31 mouse cellular contexts compared by ENCODE assay signal in the genomic region with DNA sequence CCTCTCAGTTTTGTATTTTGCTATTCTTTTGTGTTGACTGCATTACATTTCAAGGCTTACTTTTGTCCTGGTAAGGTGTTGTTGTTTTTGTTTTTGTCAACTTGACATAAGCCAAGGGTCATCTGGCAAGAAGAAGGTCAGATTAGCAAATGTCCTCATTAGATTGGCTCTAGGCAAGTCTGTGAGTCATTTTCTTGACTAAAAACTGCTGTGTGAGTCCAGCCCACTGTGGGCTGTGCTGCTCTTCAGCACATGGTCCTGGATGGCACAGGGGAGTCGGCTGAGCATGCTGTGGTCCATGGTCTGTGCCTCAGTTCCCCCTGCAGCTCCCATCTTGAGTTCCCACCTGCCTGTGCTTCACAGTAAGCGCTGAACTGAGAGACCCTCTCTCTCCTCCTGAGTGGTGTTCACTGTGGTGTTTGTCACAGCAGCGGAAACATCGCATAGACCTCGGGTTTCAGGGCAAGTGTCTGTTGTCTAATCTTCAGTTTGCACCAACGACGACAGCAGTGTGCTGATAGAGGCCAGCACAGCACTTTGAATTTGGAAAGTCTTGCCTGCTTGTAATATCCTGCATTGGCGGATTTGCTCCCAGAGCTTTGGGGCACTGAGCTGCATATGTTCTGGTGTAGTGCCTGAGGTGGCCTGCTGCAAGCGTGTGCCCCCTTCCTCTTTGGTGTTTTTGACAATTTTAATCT. TPM values are rescaled to one million over a fixed set of nuclear protein-coding genes. Genes with fewer than 3 reads are reported as not detected.
DNase-seq lines count a peak whose midpoint lies in the region; ATAC-seq and TF ChIP-seq lines count a peak whose summit lies in the region.
"Had no signal": no experiment of that assay in that cellular context is flagged by ENCODE, and none has a peak within 500 bp of the region (broad histone marks: within the 10 kb centered on the region; RNA-seq: fewer than 3 reads in every experiment).

No protein-coding gene starts in this region.

- H3K9me3 ChIP-seq in heart, embryonic 13.5 days = no peaks in the 10 kb centered on the region
- H3K9me3 ChIP-seq in liver, embryonic 14.5 days (ENCODE audit: control insufficient read depth, low read length) = no peaks in the 10 kb centered on the region
- no peaks in the 10 kb centered on the region for H3K9me3 ChIP-seq in limb, embryonic 10.5 days (replicated peaks)
- H3K9me3 ChIP-seq: embryonic facial prominence, embryonic 12.5 days; limb, embryonic 12.5 days; neural tube, embryonic 13.5 days had no signal

- 46% methylated on average over 9 of the region's 9 CpGs for WGBS in heart, embryonic 13.5 days
- whole genome bisulfite sequencing in liver, embryonic 14.5 days (ENCODE audit: insufficient replicate concordance) = 31% methylated on average over 9 of the region's 9 CpGs
- 90% methylated on average over 9 of the region's 9 CpGs for WGBS in limb, embryonic 10.5 days

- H3K27ac ChIP-seq in heart, embryonic 13.5 days (replicated peaks) = peak overlapping the region; percentile 37; the same call in 1 of the 2 replicates
- no peak overlapping the region for H3K27ac ChIP-seq in liver, embryonic 14.5 days
- H3K27ac ChIP-seq in limb, embryonic 10.5 days = no peak overlapping the region
- H3K27ac ChIP-seq: embryonic facial prominence, embryonic 12.5 days; hindbrain, embryonic 14.5 days; limb, embryonic 12.5 days; neural tube, embryonic 13.5 days; stomach, postnatal 0 days had no signal

- ATAC-seq in heart, embryonic 13.5 days (ENCODE audit: extremely low read depth, insufficient number of reproducible peaks, low FRiP score, low TSS enrichment) = no peak
- ATAC-seq in liver, embryonic 14.5 days (ENCODE audit: insufficient read depth) = peak; percentile 55; the same call in 1 of the 2 replicates
- ATAC-seq: forebrain, postnatal 0 days; intestine, postnatal 0 days; Patski had no signal

- H3K4me2 ChIP-seq in heart, embryonic 13.5 days = no peak overlapping the region
- H3K4me2 ChIP-seq in liver, embryonic 14.5 days (ENCODE audit: low read depth) = no peak overlapping the region
- H3K4me2 ChIP-seq: embryonic facial prominence, embryonic 12.5 days; hindbrain, embryonic 14.5 days; limb, embryonic 12.5 days; midbrain, embryonic 11.5 days; neural tube, embryonic 13.5 days had no signal

- intact Hi-C loops in heart, postnatal 14 days (cut with DNase I) = no loop called here
- intact Hi-C loops in left cerebral cortex, postnatal 36 days (cut with DNase I) = no loop called here

- H3K36me3 ChIP-seq in heart, embryonic 13.5 days = peaks cover 40% of the 10 kb centered on the region
- H3K36me3 ChIP-seq in liver, embryonic 14.5 days (replicated peaks; ENCODE audit: control insufficient read depth, insufficient read depth, low read depth) = no peaks in the 10 kb centered on the region; the same call in 1 of the 2 replicates
- peaks cover 77% of the 10 kb centered on the region for H3K36me3 ChIP-seq in limb, embryonic 10.5 days

- TF ChIP-seq EP300 in liver, embryonic 14.5 days (IDR thresholded peaks at IDR 0.05; ENCODE audit: low read depth) = 0 out of 2 replicates have a peak, but pooled peaks have one; percentile 37

- no peaks in the 10 kb centered on the region for H3K27me3 ChIP-seq in heart, embryonic 13.5 days (replicated peaks)
- no peaks in the 10 kb centered on the region for H3K27me3 ChIP-seq in liver, embryonic 14.5 days (ENCODE audit: control insufficient read depth, insufficient read depth, low read length)
- no peaks in the 10 kb centered on the region for H3K27me3 ChIP-seq in limb, embryonic 10.5 days (ENCODE audit: low read depth, poor library complexity, severe bottlenecking)
- H3K27me3 ChIP-seq: CH12.LX; embryonic facial prominence, embryonic 12.5 days; limb, embryonic 12.5 days; neural tube, embryonic 13.5 days; Patski had no signal

- peak overlapping the region; percentile 26; the same call in 1 of the 2 replicates for H3K9ac ChIP-seq in heart, embryonic 13.5 days
- no peak overlapping the region for H3K9ac ChIP-seq in liver, embryonic 14.5 days (replicated peaks)
- H3K9ac ChIP-seq: embryonic facial prominence, embryonic 12.5 days; forebrain, postnatal 0 days; hindbrain, embryonic 14.5 days; limb, embryonic 12.5 days; neural tube, embryonic 13.5 days had no signal

- peak; percentile 52 for DNase-seq in adrenal gland, adult 2 months
- no peak for DNase-seq in adrenal gland, postnatal 25 days
- DNase-seq in heart, postnatal 14 days = no peak
- DNase-seq in adipocyte (ENCODE audit: low spot score) = peak; percentile 45
- peak in 1 of 3 experiments; percentile 23 for DNase-seq in liver, embryonic 14.5 days (ENCODE audit: low read depth in 3 of 3, low spot score in 3 of 3)
- DNase-seq in limb, embryonic 10.5 days (ENCODE audit: low spot score) = no peak
- no peak for DNase-seq in left cerebral cortex, postnatal 36 days (ENCODE audit: low spot score in 2 of 2)
- DNase-seq: cerebellum, adult 2 months; cerebellum, postnatal 25 days; forebrain, postnatal 0 days; gastrocnemius, postnatal 14 days; heart, adult 18-20 months; heart, postnatal 36 days; kidney, adult 9 months; kidney, postnatal 10 days; layer of hippocampus, postnatal 36 days; lung, adult 18-20 months; lung, postnatal 10 days; right cerebral cortex, postnatal 4 days; thymus, adult 18-20 months; thymus, postnatal 25 days had no signal

- H3K4me1 ChIP-seq in heart, embryonic 13.5 days = peaks cover 39% of the 10 kb centered on the region
- peaks cover 3 to 20% of the 10 kb centered on the region in 2 experiments; a peak in 3 of 4 replicates for H3K4me1 ChIP-seq in liver, embryonic 14.5 days (replicated peaks; ENCODE audit: control insufficient read depth in 2 of 2, insufficient read depth in 2 of 2, low read length in 1 of 2)
- peaks cover 6% of the 10 kb centered on the region for H3K4me1 ChIP-seq in limb, embryonic 10.5 days

- no peak for TF ChIP-seq CTCF in liver, embryonic 14.5 days (IDR thresholded peaks at IDR 0.05; ENCODE audit: low read depth)

- no peak overlapping the region for H3K4me3 ChIP-seq in heart, embryonic 13.5 days
- no peak overlapping the region for H3K4me3 ChIP-seq in liver, embryonic 14.5 days (ENCODE audit: insufficient read depth in 1 of 2, low read depth in 2 of 2, low read length in 2 of 2)
- H3K4me3 ChIP-seq in limb, embryonic 10.5 days = no peak overlapping the region
- H3K4me3 ChIP-seq: embryonic facial prominence, embryonic 12.5 days; limb, embryonic 12.5 days; neural tube, embryonic 13.5 days had no signal

RNA-seq across cellular contexts. Expression of a gene that starts 30.7 kb away (rescaled TPM):
- total RNA-seq in adrenal gland, adult 2 months (2021) = 100 to 1,000 TPM in 1 of 2 experiments, 10 to 100 TPM in 1; 69.2 to 133 TPM
- polyA plus RNA-seq in adrenal gland, adult 2 months (2012; rRNA removed) = 113 and 181 TPM in 2 replicates
- total RNA-seq in adrenal gland, postnatal 25 days (2021) = 153 and 166 TPM in 2 replicates
- polyA plus RNA-seq in heart, embryonic 13.5 days (2015; fragmentation: Nextera tagmentation; extraction: Ambion mirVana) = 19.9 and 22.2 TPM in 2 replicates
- 10 to 100 TPM; 58.6 to 59.5 TPM for total RNA-seq in heart, postnatal 14 days (2021)
- polyA plus RNA-seq in liver, embryonic 14.5 days (2012; rRNA removed) = 9.2 and 15.6 TPM in 2 replicates
- polyA plus RNA-seq in liver, embryonic 14.5 days (2014; fragmentation: Nextera tagmentation; extraction: Ambion mirVana) = 5.2 and 5.6 TPM in 2 replicates
- polyA plus RNA-seq in limb, embryonic 10.5 days (2016; fragmentation: Nextera tagmentation; extraction: Ambion mirVana) = 42.7 and 42.9 TPM in 2 replicates
- total RNA-seq in left cerebral cortex, postnatal 36 days (2021) = 100 to 1,000 TPM; 168 to 190 TPM

Comparison
In these comparisons a context has a peak if more than half of its experiments do, and no peak if none do; other contexts are left out.
1. DNase-seq: peak in adrenal gland, adult 2 months (single experiment) and adipocyte (single experiment); none in adrenal gland, postnatal 25 days (single experiment), heart, postnatal 14 days (0 of 2), limb, embryonic 10.5 days (single experiment) and left cerebral cortex, postnatal 36 days (0 of 2).